Mouse (Mus musculus) midbrain, embryonic 11.5 days (tissue): ENCODE results near the gene Igf1r. TPM values are rescaled to one million over a fixed set of nuclear protein-coding genes. Genes with fewer than 3 reads are reported as not detected.
"Not testable (repeated sequence)": the region's sequence is repeated elsewhere in the genome, so short reads cannot be mapped to it uniquely, and the experiment has no call there.

Experiments used
- ATAC-seq: fragments of 200-750 bp; cut with Nextera tagmentation; 2 replicates; pipeline ENCODE4 v1.8.0; 2017; ENCODE audit warnings: moderate TSS enrichment, moderate library complexity; ENCODE audit not compliant: low FRiP score
- DNase-seq: peaks from one replicate; pipeline ENCODE4 v3.0.0; 2015; ENCODE audit warnings: low spot score; ENCODE audit errors: missing footprints
- H3K27ac ChIP-seq: fragments of 300-500 bp; sonication (generic); 2 replicates; pipeline ENCODE4 v1.5.1; 2014; ENCODE audit warnings: low read depth, low read length
- H3K27me3 ChIP-seq: fragments of 300-500 bp; sonication (generic); 2 replicates; pipeline ENCODE4 v1.6.1; 2014; ENCODE audit warnings: mild to moderate bottlenecking, low read length, moderate library complexity, mixed read lengths; ENCODE audit not compliant: control insufficient read depth, insufficient read depth
- H3K36me3 ChIP-seq: fragments of 300-500 bp; sonication (generic); 2 replicates; pipeline ENCODE4 v1.6.1; 2014; ENCODE audit warnings: mild to moderate bottlenecking, low read length, moderate library complexity, mixed read lengths; ENCODE audit not compliant: control insufficient read depth, insufficient read depth
- H3K4me1 ChIP-seq: fragments of 300-500 bp; sonication (generic); 2 replicates; pipeline ENCODE4 v1.6.1; 2014; ENCODE audit warnings: low read length; ENCODE audit not compliant: control insufficient read depth, insufficient read depth
- H3K4me2 ChIP-seq: fragments of 300-500 bp; sonication (generic); 2 replicates; pipeline ENCODE4 v1.6.1; 2014; ENCODE audit warnings: mild to moderate bottlenecking, moderate library complexity
- H3K4me3 ChIP-seq: fragments of 300-500 bp; sonication (generic); 2 replicates; pipeline ENCODE4 v1.5.1; 2014; ENCODE audit warnings: low read depth, low read length
- H3K9ac ChIP-seq: fragments of 300-500 bp; sonication (generic); 2 replicates; pipeline ENCODE4 v1.6.1; 2014; ENCODE audit warnings: low read length
- H3K9me3 ChIP-seq: fragments of 300-500 bp; sonication (generic); 2 replicates; pipeline ENCODE4 v1.6.1; 2016; ENCODE audit warnings: low read length; ENCODE audit not compliant: control insufficient read depth
- WGBS: fragments of 180-500 bp; shearing (Covaris S2); extraction: QIAGEN DNeasy Blood & Tissue Kit; methylation state at CpG from one replicate; pipeline ENCODE4 v1.1.7; 2014; 5-methylcytosine and 5-hydroxymethylcytosine counted together
- polyA plus RNA-seq: library from polyadenylated mRNA; unstranded; fragments of >200 nt; fragmentation: Nextera tagmentation; extraction: Ambion mirVana; gene quantifications from 2 replicates; pipeline ENCODE4 v1.2.1, GENCODE M21; 2014

Igf1r gene
- polyA plus RNA-seq, 1 experiment from 2014 or later = 20.0 TPM

DNA sequence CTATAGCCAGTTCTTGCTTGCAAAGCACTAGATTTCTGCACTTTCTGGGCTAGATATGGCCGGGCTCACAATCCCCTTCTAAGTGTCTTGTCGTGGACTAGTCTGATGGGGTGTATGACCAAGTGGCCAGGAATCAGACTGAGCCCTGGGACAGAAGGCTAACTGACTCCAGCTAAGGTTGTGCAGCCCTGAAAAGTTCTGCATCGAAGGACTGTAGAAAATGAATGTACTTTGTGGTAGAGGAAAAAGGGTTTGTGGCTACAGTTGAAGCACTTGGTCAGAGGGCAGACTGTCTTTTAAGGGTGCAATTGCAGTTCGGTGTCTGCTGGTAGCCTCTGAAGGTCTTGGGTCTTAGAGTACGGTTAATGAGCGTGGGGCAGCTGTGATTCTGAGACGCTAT, 326.9 kb downstream of the Igf1r start:
- 83% methylated on average over 7 of the region's 7 CpGs for WGBS
- no peak for ATAC-seq
- no peak overlapping the region for H3K4me2 ChIP-seq

DNA sequence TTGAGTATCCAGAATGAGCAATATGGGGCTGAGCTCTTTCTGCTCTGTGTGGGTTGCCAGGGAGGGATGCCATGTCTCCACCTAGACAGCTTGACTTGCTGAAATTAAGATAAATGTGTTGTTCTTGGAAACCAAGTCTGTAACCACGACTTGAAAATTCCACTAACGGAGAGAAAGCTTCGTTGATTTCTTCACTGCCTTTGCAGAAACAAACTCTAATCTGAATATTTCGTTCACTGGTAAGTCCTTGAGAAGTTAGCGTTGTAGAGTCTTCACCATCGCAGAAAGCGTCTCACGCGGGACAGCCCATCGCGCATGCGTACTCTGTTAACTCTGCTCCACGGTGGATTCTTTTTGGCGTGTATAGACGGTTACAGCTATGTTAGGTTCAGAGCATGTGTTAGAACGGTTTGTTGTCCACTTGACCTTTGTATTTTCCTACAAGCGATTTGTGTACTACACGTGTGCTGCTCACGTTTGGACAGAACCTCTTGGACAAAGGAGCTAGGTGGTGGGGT, 327.8 kb downstream of the Igf1r start:
- no peak for ATAC-seq
- WGBS = 95% methylated on average over 19 of the region's 19 CpGs

More for the DNA sequence above, 326.9 kb downstream of the Igf1r start:
- Histone ChIP-seq H3K27me3 (peaks cover 8% of the 10 kb centered on the region; the same call in 1 of the 2 replicates), H3K36me3 (no peaks in the 10 kb centered on the region), H3K4me1 (peaks cover 8% of the 10 kb centered on the region), H3K27ac (no peak overlapping the region), H3K4me3 (no peak overlapping the region), H3K9me3 (no peaks in the 10 kb centered on the region), H3K9ac (no peak overlapping the region)
- peak; percentile 54 for DNase-seq

DNA sequence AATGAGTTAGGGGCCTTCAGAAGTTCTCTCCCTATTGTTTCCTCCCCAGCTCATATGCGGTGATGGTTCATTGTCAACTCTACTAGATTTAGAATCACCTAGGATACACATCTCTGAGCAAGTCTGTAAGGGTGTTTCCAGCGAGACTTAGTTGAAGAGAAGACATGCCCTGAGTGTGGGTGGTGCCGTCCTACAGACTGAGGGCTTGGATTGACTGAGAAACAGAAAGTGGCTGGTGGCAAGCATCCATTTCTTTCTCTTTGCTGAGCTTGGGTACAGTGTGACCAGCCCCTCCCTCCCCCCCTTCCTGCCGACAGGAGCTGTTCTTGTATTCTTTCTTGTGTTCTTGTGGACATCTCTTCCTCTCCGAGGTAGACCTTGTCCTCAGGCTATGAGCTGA, 328.7 kb downstream of the Igf1r start:
- peaks cover 1% of the 10 kb centered on the region for H3K4me1 ChIP-seq
- H3K36me3 ChIP-seq = no peaks in the 10 kb centered on the region
- peaks cover 2% of the 10 kb centered on the region; the same call in 1 of the 2 replicates for H3K27me3 ChIP-seq
- no peaks in the 10 kb centered on the region for H3K9me3 ChIP-seq
- ATAC-seq (no peak), DNase-seq (peak; percentile 76)
- no peak overlapping the region for H3K4me3 ChIP-seq
- WGBS = 80% methylated on average over 5 of the region's 5 CpGs
- H3K9ac ChIP-seq = no peak overlapping the region
- H3K4me2 ChIP-seq = no peak overlapping the region
- H3K27ac ChIP-seq = no peak overlapping the region

More for the DNA sequence above, 327.8 kb downstream of the Igf1r start:
- Histone ChIP-seq H3K4me1 (peaks cover 8% of the 10 kb centered on the region), H3K27ac (no peak overlapping the region), H3K4me2 (no peak overlapping the region), H3K4me3 (no peak overlapping the region), H3K9ac (no peak overlapping the region), H3K36me3 (no peaks in the 10 kb centered on the region), H3K9me3 (no peaks in the 10 kb centered on the region), H3K27me3 (peaks cover 8% of the 10 kb centered on the region; the same call in 1 of the 2 replicates)
- peak; percentile 64 for DNase-seq

DNA sequence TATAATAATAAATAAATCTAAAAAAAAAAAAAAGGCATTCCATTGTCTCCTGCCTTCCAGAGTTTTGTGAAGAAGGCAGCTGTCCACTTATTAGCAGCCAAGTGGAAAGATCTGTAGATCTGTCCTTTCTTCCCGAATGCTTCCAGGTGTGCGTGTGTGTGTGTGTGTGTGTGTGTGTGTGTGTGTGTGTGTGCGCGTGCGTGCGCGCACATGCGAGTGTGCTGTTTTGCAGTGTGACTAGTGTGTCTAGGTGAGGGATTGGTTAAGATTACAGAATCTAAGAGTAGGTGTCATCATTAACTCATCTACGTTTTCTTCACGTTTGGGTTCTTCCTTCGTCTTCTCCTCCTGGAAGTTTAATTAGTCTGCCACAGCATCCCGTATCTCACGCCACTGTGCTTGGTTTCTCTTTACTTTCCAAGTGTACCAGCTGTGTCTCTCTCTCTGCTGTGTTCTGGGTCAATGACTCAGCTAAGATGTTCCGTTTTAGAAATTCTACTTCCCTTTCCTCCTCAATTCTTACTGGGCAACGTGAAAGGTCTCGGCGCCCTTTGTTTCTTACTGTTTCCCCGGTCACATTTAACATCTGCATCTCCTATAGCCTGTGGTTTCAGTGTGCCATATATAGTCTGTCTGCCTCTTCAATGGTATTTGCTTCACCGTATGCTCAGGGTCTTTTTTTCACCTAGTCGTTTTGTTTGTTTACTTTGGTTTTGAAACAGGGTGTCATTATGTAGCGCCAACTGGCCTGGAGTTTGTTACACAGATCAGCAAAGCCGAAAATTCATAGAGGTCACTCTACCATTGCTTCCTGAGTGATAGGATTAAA, 329.9 kb downstream of the Igf1r start:
- H3K27me3 ChIP-seq = no peaks in the 10 kb centered on the region
- no peaks in the 10 kb centered on the region for H3K4me1 ChIP-seq
- ATAC-seq (no peak), DNase-seq (no peak)
- H3K9ac ChIP-seq = no peak overlapping the region
- H3K36me3 ChIP-seq = no peaks in the 10 kb centered on the region
- no peak overlapping the region for H3K4me3 ChIP-seq
- H3K4me2 ChIP-seq = no peak overlapping the region
- WGBS = 92% methylated on average over 22 of the region's 22 CpGs
- no peak overlapping the region for H3K27ac ChIP-seq
- H3K9me3 ChIP-seq = no peaks in the 10 kb centered on the region

DNA sequence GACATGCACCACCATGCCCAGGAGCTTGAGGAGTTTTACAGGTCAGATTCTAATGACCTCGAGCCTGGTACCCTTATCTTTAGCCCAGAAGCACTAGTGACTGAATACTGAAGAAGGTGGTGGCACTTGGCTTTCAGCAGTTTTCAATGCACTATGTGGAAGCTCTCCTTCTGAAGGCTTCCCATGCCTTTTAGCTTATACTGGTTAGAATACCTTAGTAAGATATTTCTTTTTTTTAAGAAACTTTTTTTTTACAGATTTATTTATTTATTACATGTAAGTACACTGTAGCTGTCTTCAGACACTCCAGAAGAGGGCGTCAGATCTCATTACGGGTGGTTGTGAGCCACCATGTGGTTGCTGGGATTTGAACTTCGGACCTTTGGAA, 330.5 kb downstream of the Igf1r start:
- not testable (repeated sequence) for H3K27ac ChIP-seq, H3K9me3 ChIP-seq, H3K4me2 ChIP-seq, H3K27me3 ChIP-seq, H3K4me1 ChIP-seq, H3K4me3 ChIP-seq, DNase-seq, H3K9ac ChIP-seq, ATAC-seq, H3K36me3 ChIP-seq
- 82% methylated on average over 4 of the region's 4 CpGs for WGBS

Other genes with a start within 250 kb of the Igf1r start
- gene Synm, start 193.1 kb upstream of the Igf1r start, polyA plus RNA-seq = 0.91 and 1.3 TPM in 2 replicates